Mouse (Mus musculus) bone marrow macrophage, adult 2 months (primary cell): ENCODE data around the gene Zfp654.

ENCODE experiments used
- CTCF ChIP-seq: IDR thresholded peaks from 2 replicates; pipeline ENCODE4 v1.5.1; 2012; ENCODE audit warnings: low read depth, mild to moderate bottlenecking, low read length, moderate library complexity
- POLR2A ChIP-seq: IDR thresholded peaks from 2 replicates; pipeline ENCODE4 v1.6.1; 2012; ENCODE audit warnings: mild to moderate bottlenecking, low read depth, low read length, borderline replicate concordance

DNA sequence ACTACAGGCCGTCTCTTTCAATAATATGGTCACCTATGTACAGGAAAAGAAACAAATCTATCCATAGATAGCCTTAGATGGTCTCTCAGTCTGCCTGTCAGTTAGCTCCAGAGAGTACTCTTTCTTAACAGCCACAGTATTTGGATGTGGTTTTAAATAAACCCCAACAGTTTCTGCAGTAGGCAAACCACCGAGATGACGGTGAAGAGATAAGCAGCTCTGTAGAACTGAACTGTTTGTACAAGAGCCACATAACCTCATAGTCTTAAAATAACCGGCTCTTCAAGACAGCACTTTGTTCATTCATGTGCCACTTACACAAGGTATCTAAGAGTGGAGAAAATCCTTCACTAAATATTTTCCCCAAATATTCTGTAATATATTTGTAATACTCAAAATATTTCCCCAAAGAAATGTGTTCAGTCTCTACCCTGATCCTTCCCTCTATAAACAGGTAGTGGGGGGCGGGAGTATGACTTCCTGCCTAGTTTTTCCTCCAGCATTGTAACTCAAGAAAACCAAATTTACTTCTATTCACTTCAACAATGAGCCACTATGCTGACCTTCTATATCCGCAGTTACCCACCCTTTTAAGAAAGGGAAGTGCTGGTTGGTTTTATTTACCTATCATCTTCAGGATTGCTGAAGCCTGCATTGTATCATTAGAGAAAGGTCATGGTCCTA, 92.7 kb downstream of the Zfp654 start:
- TF ChIP-seq CTCF = no peak
- TF ChIP-seq POLR2A = no peak
